Mouse (Mus musculus) hindbrain, embryonic 12.5 days (tissue): ENCODE data around the gene P2rx7. TPM values are rescaled to one million over a fixed set of nuclear protein-coding genes. Genes with fewer than 3 reads are reported as not detected.

Experiments
- ATAC-seq: fragments of 200-750 bp; cut with Nextera tagmentation; 2 replicates; pipeline ENCODE4 v1.8.0; 2017; ENCODE audit warnings: moderate TSS enrichment; ENCODE audit not compliant: low FRiP score
- H3K27ac ChIP-seq: fragments of 300-500 bp; sonication (generic); 2 replicates; pipeline ENCODE4 v1.5.1; 2016; ENCODE audit warnings: mild to moderate bottlenecking
- H3K27me3 ChIP-seq: fragments of 300-500 bp; sonication (generic); 2 replicates; pipeline ENCODE4 v1.6.1; 2016; ENCODE audit warnings: mild to moderate bottlenecking
- H3K36me3 ChIP-seq: fragments of 300-500 bp; sonication (generic); 2 replicates; pipeline ENCODE4 v1.6.1; 2016; ENCODE audit warnings: mild to moderate bottlenecking
- H3K4me1 ChIP-seq: fragments of 300-500 bp; sonication (generic); 2 replicates; pipeline ENCODE4 v1.6.1; 2016
- H3K4me2 ChIP-seq: fragments of 300-500 bp; sonication (generic); replicated peaks from 2 replicates; pipeline ENCODE4 v1.6.1; 2016; ENCODE audit warnings: mild to moderate bottlenecking
- H3K4me3 ChIP-seq: fragments of 300-500 bp; sonication (generic); 2 replicates; pipeline ENCODE4 v1.5.1; 2016; ENCODE audit warnings: mild to moderate bottlenecking
- H3K9ac ChIP-seq: fragments of 300-500 bp; sonication (generic); 2 replicates; pipeline ENCODE4 v1.6.1; 2016; ENCODE audit warnings: mild to moderate bottlenecking, moderate library complexity
- H3K9me3 ChIP-seq: fragments of 300-500 bp; sonication (generic); replicated peaks from 2 replicates; pipeline ENCODE4 v1.6.1; 2016; ENCODE audit warnings: mild to moderate bottlenecking
- WGBS: fragments of 180-500 bp; shearing (Covaris S2); methylation state at CpG from one replicate; pipeline ENCODE4 v1.1.7; 2016; 5-methylcytosine and 5-hydroxymethylcytosine counted together
- polyA plus RNA-seq: library from polyadenylated mRNA; unstranded; fragments of >200 nt; fragmentation: Nextera tagmentation; extraction: Ambion mirVana; gene quantifications from 2 replicates; pipeline ENCODE4 v1.2.1, GENCODE M21; 2016

The P2rx7 gene
- polyA plus RNA-seq, 1 experiment from 2014 or later, result 3.3 TPM

- Histone ChIP-seq H3K4me1 (peaks cover 4% of the 10 kb centered on the region; the same call in 1 of the 2 replicates), H3K36me3 (no peaks in the 10 kb centered on the region), H3K4me2 (no peak overlapping the region), H3K4me3 (no peak overlapping the region), H3K27me3 (no peaks in the 10 kb centered on the region), H3K27ac (no peak overlapping the region), H3K9me3 (no peaks in the 10 kb centered on the region), H3K9ac (no peak overlapping the region)
- 90% methylated on average over 5 of the region's 5 CpGs for WGBS
- ATAC-seq, result no peak
These were observed 28.6 kb downstream of the P2rx7 start for GRCm38 (mm10) chr5:122672298-122672697.

DNA sequence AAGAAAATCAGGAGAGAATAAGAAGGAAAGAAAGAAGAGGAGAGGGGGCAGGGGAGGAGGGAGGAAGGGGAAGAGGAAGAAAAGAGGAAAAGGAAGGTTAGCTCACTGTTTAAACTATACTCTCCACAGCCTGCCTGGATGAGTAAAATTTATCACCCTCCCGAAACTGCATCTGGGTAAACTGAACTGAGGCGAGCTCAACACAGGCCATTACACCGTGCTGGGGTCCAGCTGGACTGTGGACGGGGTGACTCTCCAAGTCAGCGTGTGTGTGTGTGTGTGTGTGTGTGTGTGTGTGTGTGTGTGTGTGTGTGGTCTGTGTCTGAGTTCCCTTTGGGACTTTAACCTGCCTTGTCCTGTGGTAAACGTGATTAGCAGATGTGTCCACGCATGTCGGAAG, 32.3 kb downstream of the P2rx7 start:
- Histone ChIP-seq H3K36me3 (no peaks in the 10 kb centered on the region), H3K27ac (no peak overlapping the region), H3K4me3 (no peak overlapping the region), H3K4me2 (no peak overlapping the region), H3K27me3 (no peaks in the 10 kb centered on the region), H3K9ac (no peak overlapping the region), H3K4me1 (no peaks in the 10 kb centered on the region), H3K9me3 (no peaks in the 10 kb centered on the region)
- 86% methylated on average over 8 of the region's 8 CpGs for WGBS
- ATAC-seq, result no peak

- WGBS, result 91% methylated on average over 9 of the region's 9 CpGs
- ATAC-seq, result no peak
- Histone ChIP-seq H3K36me3 (no peaks in the 10 kb centered on the region), H3K4me3 (no peak overlapping the region), H3K9ac (no peak overlapping the region), H3K4me1 (no peaks in the 10 kb centered on the region), H3K9me3 (no peaks in the 10 kb centered on the region), H3K27me3 (no peaks in the 10 kb centered on the region), H3K4me2 (no peak overlapping the region), H3K27ac (no peak overlapping the region)
These were observed 34.3 kb downstream of the P2rx7 start for GRCm38 (mm10) chr5:122677983-122678382.

DNA sequence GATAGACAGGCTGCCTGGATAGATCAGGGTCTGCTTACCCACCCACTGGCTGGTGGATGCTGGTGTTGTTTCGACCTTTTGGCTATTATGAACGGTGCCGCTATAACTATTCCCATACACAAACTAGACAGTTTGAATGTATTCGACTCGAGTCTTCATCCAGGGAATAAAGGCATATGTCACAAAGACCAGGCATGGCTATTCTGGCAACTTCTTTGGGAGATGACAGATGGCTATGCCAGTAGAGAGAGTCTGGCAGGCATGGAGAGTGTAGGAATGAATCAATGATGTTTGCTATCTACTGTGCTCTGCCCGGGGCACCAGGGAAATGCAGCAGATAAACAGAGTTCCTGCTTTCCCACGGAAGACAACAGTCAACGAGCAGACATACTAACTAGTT, 36.2 kb downstream of the P2rx7 start:
- Histone ChIP-seq H3K36me3 (no peaks in the 10 kb centered on the region), H3K9ac (no peak overlapping the region), H3K4me3 (no peak overlapping the region), H3K9me3 (no peaks in the 10 kb centered on the region), H3K4me1 (no peaks in the 10 kb centered on the region), H3K4me2 (no peak overlapping the region), H3K27me3 (no peaks in the 10 kb centered on the region), H3K27ac (no peak overlapping the region)
- no peak for ATAC-seq
- 89% methylated on average over 8 of the region's 8 CpGs for WGBS

- no peak overlapping the region for H3K27ac ChIP-seq
- H3K4me3 ChIP-seq, result no peak overlapping the region
- H3K4me1 ChIP-seq, result no peaks in the 10 kb centered on the region
- H3K36me3 ChIP-seq, result no peaks in the 10 kb centered on the region
- no peak for ATAC-seq
- no peak overlapping the region for H3K9ac ChIP-seq
- no peak overlapping the region for H3K4me2 ChIP-seq
- H3K27me3 ChIP-seq, result no peaks in the 10 kb centered on the region
- H3K9me3 ChIP-seq, result no peaks in the 10 kb centered on the region
- WGBS, result 84% methylated on average over 12 of the region's 12 CpGs
These were observed 37.6 kb downstream of the P2rx7 start for GRCm38 (mm10) chr5:122681276-122681675.

GRCm38 (mm10) chr5:122683926-122684325, 40.2 kb downstream of the P2rx7 start:
- Histone ChIP-seq H3K27ac (no peak overlapping the region), H3K9ac (no peak overlapping the region), H3K4me3 (no peak overlapping the region), H3K4me1 (no peaks in the 10 kb centered on the region), H3K27me3 (no peaks in the 10 kb centered on the region), H3K4me2 (no peak overlapping the region), H3K36me3 (no peaks in the 10 kb centered on the region), H3K9me3 (no peaks in the 10 kb centered on the region)
- ATAC-seq, result no peak
- WGBS, result 81% methylated on average over 10 of the region's 10 CpGs

- Histone ChIP-seq H3K9ac (no peak overlapping the region), H3K36me3 (no peaks in the 10 kb centered on the region), H3K27ac (no peak overlapping the region), H3K4me2 (no peak overlapping the region), H3K4me1 (no peaks in the 10 kb centered on the region), H3K9me3 (no peaks in the 10 kb centered on the region), H3K4me3 (no peak overlapping the region), H3K27me3 (no peaks in the 10 kb centered on the region)
- ATAC-seq, result no peak
- WGBS, result 85% methylated on average over 4 of the region's 4 CpGs
These were observed 43.7 kb downstream of the P2rx7 start for GRCm38 (mm10) chr5:122687391-122687790.

DNA sequence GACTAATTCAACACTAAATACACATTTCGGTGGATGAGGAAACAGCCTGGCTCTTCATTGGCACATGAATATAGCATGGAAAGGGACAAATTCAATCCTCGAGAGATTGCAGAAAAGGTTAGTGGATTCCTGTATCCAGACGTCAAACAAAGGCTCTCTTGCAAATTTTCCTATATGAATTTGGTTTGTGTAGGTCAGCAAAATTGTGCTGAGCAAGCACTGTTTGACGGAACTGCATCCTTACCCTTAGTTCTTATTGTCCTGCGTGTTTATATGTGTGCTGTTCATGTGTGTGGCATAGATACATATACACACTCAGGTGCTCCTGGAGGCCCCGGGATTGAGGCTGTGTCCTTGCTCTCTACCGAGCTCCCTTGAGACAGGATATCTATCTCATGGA, 45.4 kb downstream of the P2rx7 start:
- no peak overlapping the region for H3K9ac ChIP-seq
- no peaks in the 10 kb centered on the region for H3K36me3 ChIP-seq
- no peaks in the 10 kb centered on the region for H3K9me3 ChIP-seq
- H3K4me1 ChIP-seq, result peaks cover 12% of the 10 kb centered on the region
- H3K4me2 ChIP-seq, result no peak overlapping the region
- no peak overlapping the region for H3K27ac ChIP-seq
- H3K27me3 ChIP-seq, result no peaks in the 10 kb centered on the region
- no peak for ATAC-seq
- 96% methylated on average over 7 of the region's 7 CpGs for WGBS
- H3K4me3 ChIP-seq, result no peak overlapping the region

DNA sequence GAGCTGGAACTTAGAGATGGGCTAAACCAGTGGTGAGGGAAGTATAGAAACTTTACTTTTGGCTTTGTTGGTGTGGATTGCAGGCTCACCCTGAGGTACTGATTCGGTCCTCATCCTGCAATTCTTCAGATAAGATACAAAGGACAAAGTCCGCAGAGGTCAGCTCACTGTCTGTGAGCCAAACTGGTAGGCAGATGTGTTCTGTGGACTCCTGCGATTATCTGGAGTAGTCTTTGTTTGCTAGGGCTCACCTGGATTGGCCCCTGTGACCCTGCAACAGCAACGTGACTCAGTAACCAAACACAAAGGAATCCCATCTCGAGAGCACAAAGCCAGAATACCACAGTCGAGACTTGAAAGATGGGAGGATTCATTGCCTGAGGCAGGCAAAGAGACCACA, 46.8 kb downstream of the P2rx7 start:
- Histone ChIP-seq H3K27me3 (no peaks in the 10 kb centered on the region), H3K4me3 (no peak overlapping the region), H3K9me3 (no peaks in the 10 kb centered on the region), H3K4me2 (no peak overlapping the region), H3K36me3 (no peaks in the 10 kb centered on the region), H3K9ac (no peak overlapping the region), H3K27ac (no peak overlapping the region), H3K4me1 (peaks cover 12% of the 10 kb centered on the region)
- no peak for ATAC-seq
- 53% methylated on average over 6 of the region's 6 CpGs for whole genome bisulfite sequencing

DNA sequence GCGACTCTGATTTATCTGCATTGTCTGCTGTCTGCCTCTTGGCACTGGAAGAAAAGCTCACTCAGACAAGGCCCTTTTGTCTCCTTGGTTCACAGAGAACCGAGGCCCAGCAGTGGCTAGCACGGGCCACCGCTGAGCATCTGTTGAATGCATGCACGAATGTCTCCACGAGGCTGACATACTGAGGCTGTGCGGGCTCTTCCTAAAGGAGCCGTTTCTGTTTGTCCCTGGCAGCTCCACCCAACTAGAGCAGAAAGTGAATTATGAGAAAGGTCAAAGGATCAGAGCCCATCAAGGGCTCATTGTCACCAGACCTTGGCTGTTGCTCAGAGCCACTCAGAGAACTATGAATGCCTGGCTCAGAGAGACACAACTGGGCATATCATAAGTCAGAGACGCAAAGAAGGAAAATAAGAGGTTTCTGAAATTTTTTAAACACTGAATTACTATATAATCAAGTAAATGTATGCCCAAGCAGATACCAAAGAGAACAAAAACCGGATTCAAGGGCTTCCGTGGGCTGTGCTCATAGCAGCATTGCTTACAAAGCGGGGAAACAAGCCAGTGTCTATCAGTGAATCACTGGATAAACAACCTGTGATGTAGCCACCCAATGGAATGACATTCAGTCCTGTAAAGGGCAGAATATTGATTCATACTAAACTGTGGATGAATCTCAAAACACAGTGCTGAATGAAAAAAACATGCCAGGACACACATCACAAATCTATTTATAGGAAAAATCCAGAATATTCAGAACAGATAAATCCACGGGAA, 49.9 kb downstream of the P2rx7 start:
- H3K27me3 ChIP-seq, result no peaks in the 10 kb centered on the region
- H3K4me3 ChIP-seq, result no peak overlapping the region
- H3K4me1 ChIP-seq, result peaks cover 12% of the 10 kb centered on the region
- no peaks in the 10 kb centered on the region for H3K36me3 ChIP-seq
- WGBS, result 21% methylated on average over 13 of the region's 13 CpGs
- no peaks in the 10 kb centered on the region for H3K9me3 ChIP-seq
- no peak overlapping the region for H3K9ac ChIP-seq
- no peak overlapping the region for H3K4me2 ChIP-seq
- peak overlapping the region; percentile 81 for H3K27ac ChIP-seq
- peak; percentile 84 for ATAC-seq

GRCm38 (mm10) chr5:122695516-122695915, 51.8 kb downstream of the P2rx7 start:
- H3K4me2 ChIP-seq, result no peak overlapping the region
- 82% methylated on average over 8 of the region's 8 CpGs for WGBS

GRCm38 (mm10) chr5:122698041-122698700, 54.5 kb downstream of the P2rx7 start:
- ATAC-seq, result no peak
- H3K4me2 ChIP-seq, result no peak overlapping the region
- H3K27me3 ChIP-seq, result no peaks in the 10 kb centered on the region
- no peak overlapping the region for H3K9ac ChIP-seq
- no peak overlapping the region for H3K27ac ChIP-seq
- peaks cover 7% of the 10 kb centered on the region for H3K4me1 ChIP-seq
- H3K4me3 ChIP-seq, result no peak overlapping the region
- WGBS, result 89% methylated on average over 10 of the region's 10 CpGs
- no peaks in the 10 kb centered on the region for H3K36me3 ChIP-seq
- no peaks in the 10 kb centered on the region for H3K9me3 ChIP-seq

More at GRCm38 (mm10) chr5:122695516-122695915, 51.8 kb downstream of the P2rx7 start:
- peaks cover 12% of the 10 kb centered on the region for H3K4me1 ChIP-seq
- no peaks in the 10 kb centered on the region for H3K36me3 ChIP-seq
- H3K27me3 ChIP-seq, result no peaks in the 10 kb centered on the region
- H3K9ac ChIP-seq, result no peak overlapping the region
- H3K9me3 ChIP-seq, result no peaks in the 10 kb centered on the region
- H3K4me3 ChIP-seq, result no peak overlapping the region
- no peak for ATAC-seq
- H3K27ac ChIP-seq, result no peak overlapping the region

DNA sequence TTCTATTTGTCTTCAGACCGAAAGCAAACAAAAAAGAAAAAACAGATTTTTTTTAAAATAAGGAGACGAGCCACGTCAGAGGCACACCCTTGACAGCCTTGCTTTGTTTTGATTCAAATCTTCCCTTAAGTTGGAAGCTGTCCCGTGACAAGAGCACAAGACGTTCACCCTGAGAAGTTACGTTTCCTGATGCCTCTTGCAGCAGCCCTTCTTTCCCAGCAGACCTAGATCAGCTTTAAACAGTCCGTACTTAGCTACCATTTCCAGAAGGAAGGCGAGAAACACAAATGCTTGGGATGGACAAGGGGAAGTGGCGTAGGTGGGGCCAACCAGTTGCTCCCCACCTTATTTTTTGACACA, 55.0 kb downstream of the P2rx7 start:
- peaks cover 2% of the 10 kb centered on the region for H3K4me1 ChIP-seq
- no peak for ATAC-seq
- H3K9me3 ChIP-seq, result no peaks in the 10 kb centered on the region
- H3K27ac ChIP-seq, result no peak overlapping the region
- H3K4me3 ChIP-seq, result no peak overlapping the region
- 78% methylated on average over 9 of the region's 9 CpGs for WGBS
- no peaks in the 10 kb centered on the region for H3K36me3 ChIP-seq
- H3K4me2 ChIP-seq, result no peak overlapping the region
- no peaks in the 10 kb centered on the region for H3K27me3 ChIP-seq
- no peak overlapping the region for H3K9ac ChIP-seq
